Mouse (Mus musculus) splenic B cell, adult 2 months (primary cell): ENCODE data around the gene Usb1.

Experiments used
- DNase-seq: peaks from one replicate; pipeline ENCODE4 v3.0.0-alpha.2; 2011; ENCODE audit warnings: low read depth, low spot score
- H3K27me3 ChIP-seq: 2 replicates; pipeline ENCODE4 v1.6.1; 2012; ENCODE audit warnings: mild to moderate bottlenecking, low read length, moderate library complexity, mixed read lengths; ENCODE audit not compliant: control insufficient read depth, poor library complexity, insufficient read depth, severe bottlenecking
- H3K36me3 ChIP-seq: 2 replicates; pipeline ENCODE4 v1.6.1; 2012; ENCODE audit warnings: mild to moderate bottlenecking, low read length, moderate library complexity, mixed read lengths; ENCODE audit not compliant: control insufficient read depth, poor library complexity, insufficient read depth, severe bottlenecking

Usb1 gene

DNA sequence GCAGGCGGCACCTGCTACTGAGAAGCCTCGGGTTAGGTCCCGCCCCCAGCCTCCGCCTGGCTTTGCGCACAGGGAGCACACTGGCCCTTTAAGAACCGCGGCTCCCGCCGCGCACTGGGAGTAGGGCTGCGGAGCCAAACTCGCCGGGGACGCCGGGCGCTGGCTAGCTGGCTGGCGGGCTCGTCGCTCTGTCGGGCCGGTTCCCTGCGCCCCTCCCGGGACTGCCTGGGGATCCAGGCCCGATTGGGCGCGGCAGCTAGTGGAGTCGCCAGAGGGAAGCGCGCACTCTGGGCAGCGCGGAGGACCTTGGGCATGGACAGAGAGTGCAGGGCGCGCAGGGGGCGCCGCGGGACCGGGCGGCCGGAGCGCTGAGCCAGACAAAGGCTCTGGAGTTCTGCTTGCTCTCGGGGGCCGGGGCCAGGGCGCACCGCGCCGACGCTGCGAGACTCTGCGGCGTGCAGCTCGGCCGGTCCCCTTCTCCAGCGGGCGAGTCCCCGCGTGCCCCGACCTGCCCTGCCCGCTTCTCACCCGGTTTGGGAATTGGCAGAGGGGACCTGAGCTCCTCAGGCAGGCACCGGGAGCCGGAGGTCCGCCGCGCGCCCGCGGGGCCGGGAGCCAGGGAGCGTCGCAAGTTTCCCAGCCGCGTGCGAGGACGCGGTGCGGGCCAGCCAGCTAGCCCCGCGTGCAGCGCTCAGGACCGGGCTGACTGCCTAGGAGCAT lies 20.2 kb downstream of the Usb1 start, which contains the start of gene Mmp15:
Mmp15 (plus strand) TSS at position 118 of the 720 bp plus-strand sequence.
- Histone ChIP-seq H3K27me3 (peaks cover 3% of the 10 kb centered on the region; the same call in 1 of the 2 replicates), H3K36me3 (no peaks in the 10 kb centered on the region)
- no peak for DNase-seq

DNA sequence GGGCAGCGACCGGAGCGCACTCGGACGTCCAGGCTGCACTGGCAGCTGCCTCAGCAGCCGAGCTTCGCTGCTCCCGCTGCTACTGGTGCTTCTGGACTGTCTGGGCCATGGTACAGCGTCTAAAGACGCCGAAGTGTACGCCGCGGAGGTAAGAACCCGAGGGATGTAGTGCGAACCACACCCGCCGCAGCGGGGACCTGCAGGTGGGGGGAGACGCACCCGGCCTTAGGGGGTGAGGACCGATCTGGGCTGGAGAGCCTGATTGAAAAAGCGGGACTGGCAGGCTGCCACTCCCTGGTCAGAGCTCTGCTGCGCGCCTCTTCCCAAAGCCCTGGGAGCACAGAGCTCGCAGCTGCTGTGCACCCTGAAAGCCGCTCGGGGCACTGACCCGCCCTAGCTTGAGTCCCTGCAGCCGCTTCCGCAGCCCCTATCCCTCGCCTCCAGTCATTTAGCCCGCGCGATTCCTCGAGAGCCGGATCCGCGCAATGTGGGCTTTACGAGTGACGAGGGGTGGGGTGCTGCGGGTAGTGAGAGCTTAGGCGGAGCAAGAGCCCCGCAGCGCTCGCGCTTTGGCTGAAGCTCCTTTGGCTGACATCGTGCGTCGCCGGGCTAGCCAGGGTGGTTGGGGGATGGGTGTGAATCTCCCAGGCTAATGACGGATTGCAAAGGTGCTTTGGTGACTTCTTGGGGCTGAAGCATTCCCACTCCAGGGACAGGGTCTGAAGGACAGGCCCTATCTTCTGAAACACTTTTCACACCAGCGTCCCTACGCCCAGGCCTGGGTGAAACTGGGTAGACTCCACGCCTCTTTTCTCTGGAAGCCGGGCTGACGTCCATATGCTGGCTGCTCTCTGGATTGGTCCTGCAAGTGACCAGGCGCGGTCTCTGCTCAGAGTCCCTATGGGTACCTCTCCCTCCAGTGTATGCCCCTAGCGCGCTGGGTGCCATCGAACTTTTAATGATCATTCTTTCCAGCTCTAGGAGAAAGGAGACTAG lies 21.1 kb downstream of the Usb1 start:
- DNase-seq, result no peak
- H3K36me3 ChIP-seq, result no peaks in the 10 kb centered on the region
- peaks cover 3% of the 10 kb centered on the region; the same call in 1 of the 2 replicates for H3K27me3 ChIP-seq

DNA sequence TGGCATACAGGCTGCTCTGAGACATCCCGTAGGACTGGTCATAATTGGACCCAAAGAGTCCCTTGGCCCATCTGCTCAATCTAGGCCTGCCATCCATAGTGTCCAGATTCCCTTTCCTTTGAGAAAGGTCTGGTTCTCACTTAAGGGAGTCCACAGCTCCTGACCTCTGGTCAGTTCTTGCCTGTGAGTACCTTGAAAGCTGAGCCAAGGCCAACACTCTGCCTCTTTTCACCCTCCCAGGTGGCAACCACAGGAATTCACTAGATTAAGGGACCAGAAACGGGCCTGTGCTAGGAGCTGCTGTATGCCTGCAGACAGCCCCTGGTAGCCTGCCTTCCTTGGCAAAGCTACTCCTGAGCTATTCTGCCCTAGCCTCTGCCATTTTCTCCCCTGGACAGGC lies 22.5 kb downstream of the Usb1 start:
- no peak for DNase-seq
- Histone ChIP-seq H3K36me3 (no peaks in the 10 kb centered on the region), H3K27me3 (peaks cover 3% of the 10 kb centered on the region; the same call in 1 of the 2 replicates)

DNA sequence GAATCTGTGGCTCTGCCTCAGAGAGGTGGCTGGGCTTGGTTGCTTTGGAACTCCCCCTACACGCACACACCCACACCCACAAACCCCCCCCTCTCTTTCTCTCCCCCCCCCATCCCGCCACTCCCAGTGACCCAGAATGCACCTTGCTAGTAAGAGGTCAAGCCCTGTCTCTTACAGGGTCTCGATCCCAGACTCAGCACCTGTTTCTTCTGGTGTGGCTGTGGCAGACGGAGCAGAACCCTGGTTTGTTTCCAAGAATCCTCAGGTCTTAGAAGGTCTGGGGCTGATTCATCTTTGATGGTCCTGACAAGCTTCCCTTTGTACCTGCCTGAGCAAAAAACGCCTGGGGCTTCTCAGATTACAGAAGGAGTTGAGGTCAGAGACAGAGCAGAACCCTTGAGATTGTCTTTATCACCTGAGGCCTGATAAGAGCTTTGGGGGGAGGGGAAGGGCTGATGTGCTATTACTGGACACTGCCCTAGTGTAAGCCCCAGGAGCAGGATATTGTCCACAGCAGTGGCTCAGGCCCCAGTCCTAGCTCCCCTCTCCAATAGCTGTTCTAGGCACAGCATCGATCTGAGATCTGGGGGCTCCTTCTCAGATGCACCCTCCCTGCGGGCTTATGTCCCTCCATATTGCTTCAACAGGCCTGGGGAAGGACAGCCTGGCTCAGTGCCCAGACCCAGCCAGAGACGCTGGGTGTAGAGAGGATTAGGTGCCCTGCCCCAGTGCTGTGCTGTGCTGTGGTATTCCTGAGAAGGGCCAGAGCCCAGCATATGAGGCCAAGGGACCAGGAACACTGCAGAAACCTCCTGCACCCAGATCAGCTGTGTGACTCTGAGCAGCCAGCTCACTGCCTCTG lies 26.7 kb downstream of the Usb1 start:
- peaks cover 2% of the 10 kb centered on the region; the same call in 1 of the 2 replicates for H3K27me3 ChIP-seq
- no peak for DNase-seq
- no peaks in the 10 kb centered on the region for H3K36me3 ChIP-seq

DNA sequence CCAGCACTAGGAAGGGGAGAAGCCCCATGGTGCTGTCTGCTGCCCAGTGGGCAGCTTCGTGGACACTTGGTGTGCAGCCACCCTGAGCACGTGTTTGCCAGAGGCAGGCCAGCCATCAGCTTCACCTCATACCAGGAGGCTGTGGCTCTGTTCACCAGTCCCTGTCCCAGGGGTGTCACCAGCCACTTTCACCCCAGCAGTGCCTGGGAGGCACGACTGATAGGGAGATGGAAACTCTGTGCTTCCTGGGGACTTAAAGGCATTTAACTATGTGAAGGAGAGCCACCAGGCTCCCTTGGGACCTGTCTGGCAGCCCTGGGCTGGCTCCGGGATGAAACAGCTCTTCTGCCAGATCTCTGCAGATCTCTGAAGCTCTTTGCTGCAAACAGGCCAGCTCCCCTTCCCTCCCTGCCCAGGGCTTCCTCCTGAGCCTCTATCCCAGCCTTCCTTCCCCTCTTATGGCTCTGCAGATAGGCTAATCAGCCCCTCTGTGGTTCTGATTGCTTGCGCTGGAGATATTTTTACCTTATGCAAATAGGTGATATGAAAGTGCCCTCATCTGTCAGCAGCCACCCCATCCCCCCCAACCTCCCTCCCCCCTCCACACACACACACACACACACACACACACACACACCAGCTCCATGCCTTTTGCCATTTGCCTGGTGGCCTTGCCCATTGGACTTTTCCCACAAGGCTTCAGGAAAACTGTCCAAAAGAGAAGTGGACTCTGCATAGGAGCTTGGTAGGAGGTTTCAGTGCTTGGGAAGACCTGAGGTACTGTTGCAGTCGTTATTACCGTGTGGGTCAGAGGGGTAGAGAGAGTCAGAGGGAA lies 28.3 kb downstream of the Usb1 start:
- DNase-seq, result peak; percentile 27
- H3K27me3 ChIP-seq, result no peaks in the 10 kb centered on the region; the same call in 1 of the 2 replicates
- no peaks in the 10 kb centered on the region for H3K36me3 ChIP-seq

DNA sequence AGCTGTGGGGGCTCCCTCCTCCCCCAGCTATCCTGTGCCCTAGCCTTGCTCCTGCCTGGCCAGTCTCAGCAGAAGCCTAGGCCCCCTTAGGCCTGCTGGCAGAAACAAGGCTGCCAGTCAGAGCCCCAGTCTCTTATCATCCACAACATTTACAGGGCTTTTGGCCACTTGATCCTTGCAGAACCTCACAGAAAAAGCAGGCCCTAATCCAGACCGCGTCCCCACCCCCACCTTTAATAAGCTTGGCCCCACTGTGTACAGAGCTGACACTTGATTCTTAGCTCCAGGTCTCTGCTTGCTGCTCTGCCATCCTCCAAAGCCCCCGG lies 28.9 kb downstream of the Usb1 start:
- no peak for DNase-seq
- Histone ChIP-seq H3K27me3 (no peaks in the 10 kb centered on the region; the same call in 1 of the 2 replicates), H3K36me3 (no peaks in the 10 kb centered on the region)

DNA sequence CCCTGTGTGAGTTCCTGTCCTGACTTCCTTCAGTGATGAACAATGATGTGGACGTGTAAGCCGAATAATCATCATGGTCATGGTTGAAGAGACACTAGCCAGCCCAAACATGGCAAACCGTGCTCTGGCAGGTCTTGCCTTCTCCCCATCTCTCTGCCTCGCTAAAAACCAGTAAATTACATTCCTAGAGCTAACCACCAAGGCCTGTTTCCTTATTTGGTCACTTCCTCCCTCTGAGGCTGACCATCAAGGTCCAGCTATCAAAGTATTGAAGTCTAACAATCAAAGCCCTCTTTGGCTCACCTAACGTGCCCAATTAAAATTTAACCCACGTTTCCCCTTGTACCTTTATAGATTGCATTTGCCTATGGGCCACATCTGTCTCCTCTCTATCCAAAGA lies 30.2 kb downstream of the Usb1 start:
- Histone ChIP-seq H3K36me3 (no peaks in the 10 kb centered on the region), H3K27me3 (no peaks in the 10 kb centered on the region)
- no peak for DNase-seq

DNA sequence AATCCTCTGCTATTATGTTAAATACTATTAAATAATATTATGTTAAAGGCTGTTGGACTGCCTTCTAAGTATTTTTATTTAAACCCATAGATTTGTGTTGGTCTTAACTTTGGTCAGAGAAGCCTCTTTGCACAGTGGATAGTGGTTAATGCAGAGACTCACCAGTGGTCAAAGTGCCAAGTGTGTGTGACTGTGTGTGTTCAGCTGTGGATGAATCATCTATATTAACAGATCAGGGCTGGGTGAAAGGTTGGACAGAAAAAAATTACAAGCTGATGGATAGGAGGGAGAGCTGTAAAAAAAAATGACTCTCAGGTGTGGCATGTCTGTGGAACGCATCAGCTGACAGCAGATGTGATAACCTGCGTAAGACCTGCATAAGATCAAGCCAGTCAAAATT lies 31.8 kb downstream of the Usb1 start:
- no peak for DNase-seq
- no peaks in the 10 kb centered on the region for H3K27me3 ChIP-seq
- no peaks in the 10 kb centered on the region for H3K36me3 ChIP-seq

DNA sequence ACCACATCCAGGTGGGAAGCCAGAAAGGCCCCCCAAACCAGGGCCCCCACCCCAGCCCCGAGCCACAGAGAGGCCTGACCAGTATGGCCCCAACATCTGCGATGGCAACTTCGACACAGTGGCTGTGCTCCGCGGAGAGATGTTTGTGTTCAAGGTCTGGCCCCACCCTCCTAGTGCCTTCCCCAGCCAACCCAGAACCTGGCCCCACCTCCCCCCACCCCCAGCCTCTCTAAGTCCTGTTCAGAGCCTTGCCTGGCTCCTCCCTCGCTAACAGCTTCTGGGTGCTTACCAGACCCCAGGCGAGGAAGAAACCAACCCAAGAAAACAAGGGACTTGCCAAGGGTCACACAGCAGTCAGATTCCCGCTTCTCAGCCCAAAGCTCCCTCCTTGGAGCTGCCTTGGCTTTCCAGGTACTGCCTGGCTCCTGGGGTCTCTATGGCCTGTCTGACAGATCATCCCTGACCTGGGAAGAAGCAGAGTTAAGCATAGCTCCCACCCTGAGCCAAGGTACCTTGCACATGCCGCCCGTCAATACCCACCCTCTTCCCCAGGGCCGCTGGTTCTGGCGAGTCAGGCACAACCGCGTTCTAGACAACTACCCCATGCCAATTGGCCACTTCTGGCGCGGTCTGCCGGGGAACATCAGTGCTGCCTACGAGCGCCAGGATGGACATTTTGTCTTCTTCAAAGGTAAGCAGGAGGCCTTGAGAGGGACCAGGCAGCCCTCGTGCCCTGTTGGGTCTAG lies 37.7 kb downstream of the Usb1 start:
- no peak for DNase-seq
- Histone ChIP-seq H3K27me3 (no peaks in the 10 kb centered on the region), H3K36me3 (no peaks in the 10 kb centered on the region)

DNA sequence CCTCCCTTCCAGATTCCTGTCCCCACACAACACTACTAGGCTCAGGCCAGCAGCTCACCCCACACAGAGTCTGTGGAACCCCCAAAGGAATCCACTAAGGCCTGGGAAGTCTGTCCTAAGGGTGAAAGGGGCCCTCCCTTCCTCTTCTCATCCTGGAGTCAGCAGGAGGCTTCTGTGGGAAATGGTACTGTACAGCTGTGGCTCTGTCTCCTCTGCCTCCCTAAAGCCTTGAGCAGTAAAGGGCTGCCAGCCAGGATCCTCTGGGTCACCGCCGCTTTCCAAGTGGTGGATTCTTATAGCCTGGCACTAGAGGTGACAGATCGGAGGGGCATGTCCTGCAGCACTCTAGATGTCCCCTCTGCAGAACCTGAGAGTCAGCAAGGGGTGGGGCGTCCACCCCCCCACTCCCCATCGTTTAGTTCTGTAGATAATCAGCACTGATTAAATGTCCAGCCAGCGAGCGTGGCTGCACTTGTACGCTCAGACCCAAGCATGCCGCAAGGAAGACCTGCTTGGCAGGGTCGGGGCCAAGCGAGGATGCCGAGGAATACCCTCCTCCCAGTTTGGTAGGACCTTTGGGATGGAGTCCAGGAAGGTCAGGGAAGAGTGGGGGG lies 41.4 kb downstream of the Usb1 start:
- Histone ChIP-seq H3K27me3 (no peaks in the 10 kb centered on the region), H3K36me3 (no peaks in the 10 kb centered on the region)
- no peak for DNase-seq

DNA sequence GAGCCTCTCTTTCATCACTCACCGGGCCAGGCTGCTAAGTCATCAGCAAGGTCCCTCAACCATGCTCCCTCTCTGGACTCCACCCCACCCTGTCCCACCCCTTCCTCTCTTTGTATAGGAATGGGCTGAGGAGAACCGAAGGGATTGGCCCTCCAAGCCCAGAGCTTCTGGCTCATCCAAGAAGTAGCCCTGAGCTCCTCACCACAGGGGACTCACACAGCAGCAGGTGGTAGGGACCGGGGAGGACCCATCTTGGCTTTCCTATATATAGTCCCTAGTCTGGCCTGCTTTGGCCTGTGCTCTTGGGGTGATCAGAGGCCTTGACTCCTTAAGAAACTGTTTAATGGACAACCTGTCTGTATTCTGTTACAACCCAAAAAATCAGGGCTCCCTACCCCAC lies 42.3 kb downstream of the Usb1 start:
- H3K27me3 ChIP-seq, result no peaks in the 10 kb centered on the region
- no peak for DNase-seq
- H3K36me3 ChIP-seq, result no peaks in the 10 kb centered on the region

DNA sequence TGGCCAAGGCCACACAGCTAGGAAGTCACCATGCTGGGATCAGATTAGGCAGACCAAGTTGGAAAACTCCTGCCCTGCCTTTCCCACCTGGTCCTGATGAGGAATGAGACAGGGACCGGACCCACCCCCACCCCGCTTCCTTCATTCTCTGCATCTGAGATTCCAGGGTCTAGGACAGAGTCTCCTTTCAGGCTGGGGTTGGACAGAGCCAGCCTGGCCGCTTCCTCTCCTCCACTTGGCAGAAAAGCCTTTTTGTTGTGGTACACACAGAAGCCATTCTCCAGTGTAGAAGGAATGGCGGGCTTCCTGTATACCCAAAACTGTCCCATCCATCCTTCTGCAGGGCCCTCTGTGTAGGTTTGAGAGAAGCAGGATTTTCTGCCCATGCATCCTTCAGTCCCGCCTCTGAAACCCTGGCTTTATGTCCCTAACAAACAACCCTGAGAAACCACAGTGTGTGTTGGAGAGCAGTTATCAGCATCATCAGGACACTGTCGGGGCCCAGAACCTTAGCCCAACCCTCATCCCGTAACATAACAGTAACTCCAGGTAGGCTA lies 43.4 kb downstream of the Usb1 start:
- DNase-seq, result no peak
- Histone ChIP-seq H3K27me3 (no peaks in the 10 kb centered on the region), H3K36me3 (no peaks in the 10 kb centered on the region)
